Mouse (Mus musculus) heart, postnatal 0 days (tissue): Measurements from ENCODE around the gene Myo1b.

Source experiments
- CTCF ChIP-seq: IDR thresholded peaks from 2 replicates; pipeline ENCODE4 v1.5.1; 2016; ENCODE audit warnings: antibody characterized with exemption, control low read depth, low read depth
- EP300 ChIP-seq: IDR thresholded peaks from 2 replicates; pipeline ENCODE4 v1.6.1; 2016; ENCODE audit warnings: antibody characterized with exemption, low read depth

- no peak for TF ChIP-seq CTCF
- no peak for TF ChIP-seq EP300
Observed at GRCm38 (mm10) chr1:51856245-51856915, 59.5 kb downstream of the Myo1b start.
